Mouse (Mus musculus): Measurements from ENCODE around the gene Gabpa.
A peak's percentile ranks its signal among the peaks of the same experiment; 100 is the strongest.

Gabpa gene

GRCm38 (mm10) chr16:84864656-84865055 lies 29.9 kb downstream of the Gabpa start:
- DNase-seq (ENCODE audit: low spot score) = no peak

DNA sequence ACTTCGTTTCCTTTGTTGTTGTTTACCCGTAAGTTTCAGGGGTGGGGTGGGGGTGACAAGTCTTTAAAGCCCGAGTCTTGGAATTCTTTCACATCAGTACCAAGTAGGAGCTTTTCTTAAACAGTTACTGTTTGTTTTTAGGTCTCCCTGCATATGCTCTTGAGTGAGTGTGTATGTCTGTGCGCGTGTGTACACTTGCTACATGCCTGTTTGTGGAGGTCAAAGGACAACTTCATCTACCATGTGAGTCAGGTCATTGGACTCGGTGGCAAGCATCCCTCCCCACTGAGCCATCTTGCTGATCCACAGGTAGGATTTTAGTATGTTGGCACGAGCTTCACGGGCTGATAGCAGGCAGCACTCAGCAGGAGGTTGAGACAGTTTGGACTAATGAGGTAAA lies 39.1 kb downstream of the Gabpa start:
- no peak for DNase-seq (ENCODE audit: low spot score)

DNA sequence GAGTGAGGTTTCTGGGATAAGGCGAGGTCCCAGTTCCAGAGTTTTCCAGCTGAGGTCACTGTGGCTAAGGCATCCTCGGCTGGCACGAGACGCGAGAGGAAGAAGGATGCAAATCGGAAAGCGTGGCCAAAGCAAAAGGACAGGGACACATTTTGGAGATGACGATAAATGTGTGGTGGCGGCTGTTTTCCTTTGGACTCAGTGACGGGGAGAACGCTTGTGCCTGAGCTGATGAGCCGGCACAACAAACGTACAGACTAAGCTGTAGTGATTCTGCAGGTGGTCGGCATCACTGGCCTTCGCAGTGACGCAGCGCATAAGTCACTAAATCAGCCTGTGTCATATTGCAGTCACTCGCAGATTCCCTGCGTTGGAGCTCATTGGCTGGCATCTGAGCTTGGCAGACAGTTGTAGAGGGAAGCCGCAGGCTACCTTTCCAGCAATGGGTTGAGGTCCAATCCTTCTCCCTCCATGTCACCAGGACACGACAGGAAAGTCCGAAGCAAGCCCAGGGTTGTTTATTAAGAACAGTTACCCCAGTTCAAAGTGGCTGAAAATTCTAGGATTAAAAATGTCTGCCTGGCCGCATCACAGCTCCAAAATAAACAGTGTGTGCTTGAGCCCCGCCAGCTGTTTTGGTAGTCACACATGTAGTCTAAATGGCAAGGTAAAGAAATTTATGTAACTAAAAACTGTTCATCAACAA lies 40.4 kb downstream of the Gabpa start:
- DNase-seq (ENCODE audit: low spot score) = no peak

DNA sequence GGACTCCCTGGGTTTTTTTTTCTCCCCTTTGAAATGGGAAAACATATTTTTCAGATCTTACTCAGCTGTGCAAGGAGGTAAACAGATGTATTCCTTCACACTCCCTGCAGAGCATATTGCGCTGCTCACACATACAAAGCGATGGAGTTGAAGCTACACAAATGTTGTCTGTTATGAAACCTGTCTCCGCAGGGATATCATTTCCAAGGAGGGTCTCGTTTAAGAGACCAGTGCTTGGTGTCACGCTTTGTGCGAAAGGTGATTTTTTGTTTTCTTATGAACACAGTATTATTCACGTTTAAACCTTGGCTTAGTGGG lies 41.0 kb downstream of the Gabpa start:
- peak; percentile 9 for DNase-seq (ENCODE audit: low spot score)

DNA sequence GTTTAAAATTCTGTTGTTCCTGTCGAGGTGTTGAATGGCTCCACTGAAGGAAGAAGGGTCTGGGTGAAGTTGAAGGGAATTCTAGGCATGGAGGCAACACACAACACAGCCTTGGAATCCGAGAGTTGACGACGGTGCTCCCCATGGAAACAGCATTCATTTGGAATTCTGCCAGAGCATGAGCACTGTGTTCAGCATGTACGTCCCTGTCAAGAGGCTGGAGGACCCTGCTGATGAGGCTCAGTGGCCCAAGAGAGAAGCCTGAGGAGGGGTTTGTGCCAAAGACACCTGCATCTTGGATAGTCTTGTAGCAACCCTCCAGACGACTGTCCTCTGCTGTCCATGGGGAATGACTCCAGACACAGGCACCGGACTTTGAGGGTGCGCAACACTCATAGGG lies 41.4 kb downstream of the Gabpa start:
- no peak for DNase-seq (ENCODE audit: low spot score)

GRCm38 (mm10) chr16:84879146-84879545 lies 44.4 kb downstream of the Gabpa start:
- peak; percentile 36 for DNase-seq (ENCODE audit: low spot score)

- DNase-seq (ENCODE audit: low spot score) = no peak
Measured at GRCm38 (mm10) chr16:84881168-84881567, 46.4 kb downstream of the Gabpa start.

DNA sequence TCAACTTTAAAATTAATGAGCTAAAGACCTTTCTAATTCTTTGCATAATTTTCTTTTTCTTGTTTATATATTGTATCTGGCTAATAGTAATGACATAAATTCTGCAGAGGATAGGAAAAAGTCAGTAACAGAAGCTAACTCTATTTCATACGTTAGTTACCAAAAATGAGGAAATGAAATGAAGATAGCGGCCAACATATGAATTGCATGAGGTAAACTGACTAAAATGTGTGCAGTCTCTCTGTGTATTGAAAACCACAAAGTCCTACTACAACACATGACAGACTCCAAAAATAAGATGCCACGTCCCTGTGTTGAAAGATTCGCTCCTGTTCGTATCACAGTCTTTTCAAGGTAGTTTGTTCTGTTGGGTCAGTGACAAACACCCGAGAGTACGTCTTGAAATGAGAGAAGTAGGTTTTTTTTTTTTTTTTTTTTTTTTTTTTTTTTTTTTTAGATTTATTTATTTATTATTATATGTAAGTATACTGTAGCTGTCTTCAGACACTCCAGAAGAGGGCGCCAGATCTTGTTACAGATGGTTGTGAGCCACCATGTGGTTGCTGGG lies 47.1 kb downstream of the Gabpa start:
- DNase-seq (ENCODE audit: low spot score) = no peak

DNA sequence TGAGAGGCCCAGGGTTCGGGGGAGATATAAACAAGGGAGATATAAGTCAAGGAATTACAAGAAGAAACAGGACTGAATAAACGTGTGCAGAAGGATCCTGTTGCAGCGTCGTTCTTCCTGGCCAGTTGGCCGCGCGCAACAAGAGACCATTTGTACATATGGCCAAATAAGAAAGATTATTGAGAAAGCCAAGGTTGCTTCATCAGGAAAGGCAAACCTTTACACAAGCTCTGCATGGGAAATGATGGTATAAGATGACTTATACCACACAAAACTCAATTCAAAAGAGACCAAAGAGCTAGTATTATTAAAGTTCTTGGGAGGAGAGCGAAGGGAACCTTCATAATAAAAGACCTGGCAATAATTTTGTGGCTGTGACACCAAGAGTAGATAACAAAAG lies 49.8 kb downstream of the Gabpa start:
- DNase-seq (ENCODE audit: low spot score) = no peak

DNA sequence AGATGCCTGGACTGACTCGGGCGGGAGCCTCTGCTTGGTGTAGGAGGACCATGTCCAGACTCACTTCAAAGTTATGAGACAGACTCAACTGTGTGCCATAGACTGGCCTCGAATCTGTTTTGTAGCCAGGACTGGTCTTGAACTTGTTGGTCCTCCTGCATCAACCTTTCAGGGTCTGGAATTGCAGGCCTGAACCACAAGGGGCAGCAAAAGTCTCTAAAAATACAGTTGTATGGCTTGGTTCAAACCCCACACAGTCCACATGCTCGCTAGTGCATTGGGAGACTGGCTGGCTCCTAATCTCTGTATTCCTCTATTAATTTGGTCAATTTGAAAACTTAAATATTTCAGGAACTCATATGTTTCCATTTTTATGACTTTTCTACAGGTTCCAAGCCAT lies 68.3 kb downstream of the Gabpa start:
- DNase-seq (ENCODE audit: low spot score) = no peak

GRCm38 (mm10) chr16:84911477-84912165 lies 76.9 kb downstream of the Gabpa start:
- DNase-seq (ENCODE audit: low spot score) = no peak
